Mouse (Mus musculus) cerebellum, adult 11 months (tissue): ENCODE data around the gene Hoxb3.

Experiments used
- DNase-seq: peaks from one replicate; pipeline ENCODE4 v3.0.0; 2022

The Hoxb3 gene

GRCm38 (mm10) chr11:96341701-96342575 lies 18.8 kb downstream of the Hoxb3 start:
- DNase-seq = no peak

GRCm38 (mm10) chr11:96342576-96342930 lies 19.4 kb downstream of the Hoxb3 start:
- no peak for DNase-seq

DNA sequence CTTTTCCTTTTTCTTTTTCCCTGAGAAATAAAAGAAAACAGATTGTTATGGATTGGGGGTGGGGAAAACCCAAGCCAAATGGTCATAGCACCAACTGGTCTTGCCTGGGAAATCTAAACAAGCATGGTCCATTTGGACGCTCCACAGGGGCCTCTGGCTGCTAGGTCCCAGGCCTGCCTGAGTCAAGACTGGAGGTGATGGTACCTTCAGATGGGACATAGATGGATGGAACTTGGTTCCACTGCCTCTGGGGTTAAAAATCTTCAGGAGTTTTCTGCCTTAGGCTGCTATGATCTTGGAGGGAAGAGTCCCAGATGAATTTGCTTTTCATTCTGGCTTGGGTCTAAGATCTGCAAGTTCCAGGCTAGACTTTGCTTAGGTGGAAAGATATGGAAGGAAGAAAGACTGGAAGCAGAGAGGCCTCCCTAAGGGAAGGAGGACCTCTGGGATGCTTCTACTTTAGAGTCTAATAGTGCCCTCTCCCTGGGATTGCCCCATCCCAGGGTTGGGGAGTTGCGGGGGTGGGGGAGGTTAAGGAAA lies 20.1 kb downstream of the Hoxb3 start:
- DNase-seq = no peak

- DNase-seq = no peak
Measured at GRCm38 (mm10) chr11:96344061-96344877, 21.1 kb downstream of the Hoxb3 start.

- no peak for DNase-seq
Measured at GRCm38 (mm10) chr11:96344878-96345159, 21.7 kb downstream of the Hoxb3 start.

- no peak for DNase-seq
Measured at GRCm38 (mm10) chr11:96345220-96345892, 22.2 kb downstream of the Hoxb3 start.

- DNase-seq = no peak
Measured at GRCm38 (mm10) chr11:96345893-96346806, 23.0 kb downstream of the Hoxb3 start.

- no peak for DNase-seq
Measured at GRCm38 (mm10) chr11:96346916-96347520, 23.9 kb downstream of the Hoxb3 start.

DNA sequence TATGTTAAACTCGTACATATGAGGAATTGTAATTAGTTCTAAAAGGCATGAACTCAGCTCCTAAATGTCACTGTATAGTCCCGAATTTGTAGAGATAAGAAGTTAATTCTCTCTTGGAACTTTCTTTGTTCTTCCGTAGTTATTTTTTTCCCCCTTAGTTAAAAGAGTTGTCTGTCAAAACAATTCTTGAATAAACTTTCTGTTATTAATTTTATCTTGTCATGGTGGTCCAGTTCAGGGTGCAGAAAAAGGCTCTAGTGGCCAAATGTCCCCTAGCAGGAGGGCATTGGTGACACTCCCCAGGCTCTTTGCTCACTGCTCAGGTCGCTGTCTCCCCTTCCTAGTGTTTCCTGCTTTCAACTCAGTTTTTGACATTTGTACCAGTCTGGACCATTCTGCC lies 24.6 kb downstream of the Hoxb3 start:
- DNase-seq = no peak

- no peak for DNase-seq
Measured at GRCm38 (mm10) chr11:96348141-96348928, 25.2 kb downstream of the Hoxb3 start.

GRCm38 (mm10) chr11:96348988-96349387 lies 25.9 kb downstream of the Hoxb3 start:
- DNase-seq = no peak

DNA sequence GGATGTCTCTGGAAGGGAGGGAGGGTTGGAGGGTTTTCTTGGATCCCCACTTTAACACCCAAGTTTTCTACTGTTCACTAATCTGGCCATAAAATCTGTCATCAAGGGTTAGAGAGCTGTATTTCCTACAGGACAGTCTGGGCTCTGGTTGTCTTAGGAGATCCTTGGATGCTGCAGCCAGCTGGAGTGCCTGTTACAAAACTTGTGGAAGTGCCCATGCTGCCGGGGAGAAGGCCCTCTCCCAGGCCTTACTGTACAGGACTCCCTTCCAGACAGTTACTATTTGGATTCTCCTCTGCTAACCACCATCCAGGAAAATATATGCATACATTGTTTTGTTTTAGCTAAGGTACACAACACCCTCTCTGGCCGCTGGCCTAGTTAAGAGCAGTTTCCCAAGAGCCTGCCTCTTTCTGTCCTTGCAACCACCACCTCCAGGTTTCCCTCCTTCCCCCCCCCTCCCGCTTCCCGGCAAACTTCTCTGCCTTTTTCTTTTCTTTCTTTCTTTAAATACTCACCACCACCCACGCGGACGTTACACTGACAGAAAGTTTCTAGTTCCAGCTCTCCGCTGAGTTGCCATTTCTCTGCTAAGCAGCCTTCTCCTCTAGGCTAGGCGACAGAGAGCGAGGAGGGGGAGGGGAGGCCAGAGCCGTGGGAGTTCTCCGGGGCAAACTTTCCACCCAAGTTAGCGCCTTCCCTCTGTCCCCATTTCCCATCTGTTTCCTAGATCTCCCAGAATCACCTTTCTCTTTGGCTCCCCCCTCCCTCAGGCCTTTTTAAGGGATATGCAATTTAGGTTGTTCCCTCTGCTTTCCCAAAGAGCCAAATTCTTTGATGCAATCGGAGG lies 26.6 kb downstream of the Hoxb3 start:
- DNase-seq = no peak

- no peak for DNase-seq
Measured at GRCm38 (mm10) chr11:96350341-96350624, 27.2 kb downstream of the Hoxb3 start, which contains the start of gene Hoxb2. TSS of gene Hoxb2 (plus strand) at chr11:96350525.

DNA sequence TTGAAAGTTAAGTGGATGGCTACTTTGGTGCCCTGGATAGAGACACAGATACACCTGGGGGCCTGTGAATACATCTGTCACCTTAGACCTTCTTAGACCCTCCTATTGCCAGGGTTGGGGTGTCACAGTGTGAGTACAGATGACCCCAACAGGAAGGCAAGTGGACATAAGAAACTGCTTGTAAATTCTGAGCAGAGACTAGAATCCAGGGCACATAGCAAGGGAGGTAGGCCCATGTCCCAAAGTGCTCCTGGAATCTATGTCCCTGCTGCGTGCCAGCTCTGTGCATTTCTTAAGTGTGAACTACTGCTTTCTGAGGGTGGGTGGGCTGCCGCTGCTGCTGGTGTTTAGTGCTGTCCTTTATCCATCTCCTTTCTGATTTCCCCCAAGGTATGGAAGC lies 27.7 kb downstream of the Hoxb3 start:
- no peak for DNase-seq

GRCm38 (mm10) chr11:96351312-96351711 lies 28.2 kb downstream of the Hoxb3 start:
- no peak for DNase-seq

DNA sequence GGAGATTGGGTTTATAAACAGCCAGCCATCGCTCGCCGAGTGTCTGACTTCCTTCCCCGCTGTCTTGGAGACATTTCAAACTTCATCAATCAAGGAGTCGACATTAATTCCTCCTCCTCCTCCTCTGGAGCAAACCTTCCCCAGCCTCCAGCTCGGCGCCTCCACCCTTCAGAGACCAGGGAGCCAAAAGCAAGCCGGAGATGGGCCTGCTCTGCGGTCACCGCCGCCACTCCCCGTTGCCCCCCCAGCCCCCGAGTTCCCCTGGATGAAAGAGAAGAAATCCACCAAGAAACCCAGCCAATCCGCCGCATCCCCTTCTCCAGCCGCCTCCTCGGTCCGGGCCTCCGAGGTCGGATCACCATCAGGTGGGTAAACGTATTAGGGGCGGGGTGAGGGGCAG lies 28.7 kb downstream of the Hoxb3 start:
- DNase-seq = no peak

- no peak for DNase-seq
Measured at GRCm38 (mm10) chr11:96352691-96353521, 29.8 kb downstream of the Hoxb3 start.

- DNase-seq = no peak
Measured at GRCm38 (mm10) chr11:96353522-96353841, 30.4 kb downstream of the Hoxb3 start.

DNA sequence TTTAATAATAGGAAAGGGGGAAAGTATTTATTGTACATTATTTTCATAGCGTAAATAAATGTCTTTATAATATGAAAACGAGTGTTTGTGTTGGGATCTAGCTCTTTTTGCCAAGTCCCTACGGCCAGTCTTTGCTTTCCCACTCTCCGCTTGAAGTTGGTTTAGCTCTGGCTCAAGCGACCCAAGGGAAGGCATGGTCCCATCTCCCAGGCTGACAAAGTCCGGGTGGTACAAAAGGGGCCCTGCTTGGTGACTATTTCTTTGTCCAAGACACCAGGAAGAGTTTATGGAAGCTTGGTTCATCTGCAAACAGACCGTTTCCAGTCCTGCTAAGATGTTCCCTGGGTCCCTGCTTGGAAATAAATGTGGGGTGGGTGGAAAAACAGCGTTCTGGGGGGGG lies 30.8 kb downstream of the Hoxb3 start:
- no peak for DNase-seq

DNA sequence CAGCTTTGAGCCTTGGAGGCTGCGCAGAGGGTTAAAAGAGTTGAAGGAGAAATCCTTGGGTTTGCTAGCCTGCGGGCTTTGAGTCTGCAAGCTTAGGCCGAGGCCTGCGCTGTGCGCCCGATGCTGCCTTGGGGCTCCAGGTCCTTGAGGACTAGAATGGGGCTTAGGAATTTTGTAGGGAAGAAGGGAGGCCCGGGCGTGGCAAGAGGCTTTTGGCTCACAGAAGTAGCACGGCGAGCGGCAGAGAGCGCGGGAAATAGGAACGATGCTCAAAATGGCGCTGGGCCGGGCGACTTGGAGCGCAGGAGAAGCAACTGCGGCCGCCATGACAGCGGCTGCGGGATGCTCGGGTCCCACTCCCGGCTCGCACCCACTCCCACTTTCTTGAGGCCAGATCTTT lies 31.2 kb downstream of the Hoxb3 start:
- DNase-seq = no peak
